Mouse (Mus musculus): ENCODE data around the gene Tm7sf2. TPM values are rescaled to one million over a fixed set of nuclear protein-coding genes. Genes with fewer than 3 reads are reported as not detected.

Gene Tm7sf2
- total RNA-seq, 4 experiments from 2014 or later, result 18.9 to 29.9 (median 23.2) TPM

Small RNA genes within 50 kb of the gene (microRNA-seq; reads per million reads assigned to microRNA genes)
- gene Mir6988, result 2.1 to 2.9 reads per million in 2 experiments

Other genes with a start within 250 kb of the Tm7sf2 start
- 10 to 100 TPM; 12.1 to 19.9 (median 13.7) TPM for gene Frmd8, start 193.1 kb downstream of the Tm7sf2 start, total RNA-seq (2022)
- 1 to 10 TPM; 3.2 to 5.1 (median 4.1) TPM for gene Slc25a45, start 190.6 kb downstream of the Tm7sf2 start, total RNA-seq (2022)
- gene Tigd3, start 174.2 kb downstream of the Tm7sf2 start, total RNA-seq (2022), result 1 to 10 TPM; 3.9 to 5.6 (median 5.0) TPM
- gene Dpf2, start 155.4 kb downstream of the Tm7sf2 start, total RNA-seq (2022), result 10 to 100 TPM; 76.4 to 87.8 (median 81.6) TPM
- gene Cdc42ep2, start 143.6 kb downstream of the Tm7sf2 start, total RNA-seq (2022), result 1 to 10 TPM; 6.1 to 7.4 (median 6.4) TPM
- gene Pola2, start 104.2 kb downstream of the Tm7sf2 start, total RNA-seq (2022), result 1 to 10 TPM; 4.4 to 6.6 (median 5.6) TPM
- gene Slc22a20, start 82.2 kb downstream of the Tm7sf2 start, total RNA-seq (2022), result not detected
- 10 to 100 TPM; 25.6 to 31.5 (median 28.0) TPM for gene Capn1, start 52.5 kb downstream of the Tm7sf2 start, total RNA-seq (2022)
- 10 to 100 TPM; 35.7 to 40.3 (median 37.6) TPM for gene Syvn1, start 21.8 kb downstream of the Tm7sf2 start, total RNA-seq (2022)
- gene Mrpl49, start 10.6 kb downstream of the Tm7sf2 start, total RNA-seq (2022), result 10 to 100 TPM; 42.7 to 55.2 (median 44.9) TPM
- gene Fau, start 10.5 kb downstream of the Tm7sf2 start, total RNA-seq (2022), result 100 to 1,000 TPM; 737 to 869 (median 805) TPM
- gene Znhit2, start 7.2 kb downstream of the Tm7sf2 start, total RNA-seq (2022), result 10 to 100 TPM; 33.0 to 38.8 (median 37.3) TPM
- 10 to 100 TPM; 79.4 to 88.4 (median 84.3) TPM for gene Vps51, start 8.9 kb upstream of the Tm7sf2 start, total RNA-seq (2022)
- not detected for gene Tmem262, start 11.7 kb upstream of the Tm7sf2 start, total RNA-seq (2022)
- gene Gm28374, start 13.9 kb upstream of the Tm7sf2 start, total RNA-seq (2022), result 1 to 10 TPM in 1 of 4 experiments, not detected in 3; 1.1 TPM
- gene Zfpl1, start 16.6 kb upstream of the Tm7sf2 start, total RNA-seq (2022), result 10 to 100 TPM; 38.9 to 44.5 (median 41.9) TPM
- gene Cdca5, start 16.6 kb upstream of the Tm7sf2 start, total RNA-seq (2022), result under 1 TPM in 3 of 4 experiments, not detected in 1; 0.21 to 0.25 (median 0.23) TPM
- gene AC131692.1, start 26.0 kb upstream of the Tm7sf2 start, total RNA-seq (2022), result not detected
- gene Naaladl1, start 37.4 kb upstream of the Tm7sf2 start, total RNA-seq (2022), result under 1 TPM; 0.14 to 0.44 (median 0.17) TPM
- gene Sac3d1, start 50.3 kb upstream of the Tm7sf2 start, total RNA-seq (2022), result 10 to 100 TPM; 13.0 to 20.1 (median 16.1) TPM
- gene Snx15, start 59.9 kb upstream of the Tm7sf2 start, total RNA-seq (2022), result 10 to 100 TPM; 36.9 to 50.9 (median 45.7) TPM
- 1 to 10 TPM in 1 of 4 experiments, under 1 TPM in 3; 0.67 to 1.4 (median 0.76) TPM for gene Batf2, start 72.6 kb upstream of the Tm7sf2 start, total RNA-seq (2022)
- gene Arl2, start 73.2 kb upstream of the Tm7sf2 start, total RNA-seq (2022), result 100 to 1,000 TPM in 2 of 4 experiments, 10 to 100 TPM in 2; 89.4 to 109 (median 102) TPM
- gene Majin, start 116.0 kb upstream of the Tm7sf2 start, total RNA-seq (2022), result under 1 TPM in 2 of 4 experiments, not detected in 2; 0.51 to 0.73 TPM
- not detected for gene Gpha2, start 158.0 kb upstream of the Tm7sf2 start, total RNA-seq (2022)
- gene Ppp2r5b, start 167.5 kb upstream of the Tm7sf2 start, total RNA-seq (2022), result 100 to 1,000 TPM; 148 to 158 (median 153) TPM
- gene Atg2a, start 173.3 kb upstream of the Tm7sf2 start, total RNA-seq (2022), result 10 to 100 TPM; 31.8 to 35.7 (median 35.4) TPM
- 10 to 100 TPM; 31.0 to 36.8 (median 35.8) TPM for gene Ehd1, start 208.4 kb upstream of the Tm7sf2 start, total RNA-seq (2022)
- gene Cdc42bpg, start 238.1 kb upstream of the Tm7sf2 start, total RNA-seq (2022), result 1 to 10 TPM; 5.4 to 7.4 (median 5.5) TPM

Measured in left cerebral cortex, adult 8-10 months (tissue).